Mouse (Mus musculus) stomach, postnatal 0 days (tissue): ENCODE measurements around the gene Exosc2.

Experiments
- CTCF ChIP-seq: IDR thresholded peaks from 2 replicates; pipeline ENCODE4 v1.5.1; 2016; ENCODE audit warnings: antibody characterized with exemption, low read depth, mild to moderate bottlenecking, moderate library complexity
- EP300 ChIP-seq: optimal IDR thresholded peaks from 2 replicates; pipeline ENCODE3; 2016; ENCODE audit warnings: antibody characterized with exemption

DNA sequence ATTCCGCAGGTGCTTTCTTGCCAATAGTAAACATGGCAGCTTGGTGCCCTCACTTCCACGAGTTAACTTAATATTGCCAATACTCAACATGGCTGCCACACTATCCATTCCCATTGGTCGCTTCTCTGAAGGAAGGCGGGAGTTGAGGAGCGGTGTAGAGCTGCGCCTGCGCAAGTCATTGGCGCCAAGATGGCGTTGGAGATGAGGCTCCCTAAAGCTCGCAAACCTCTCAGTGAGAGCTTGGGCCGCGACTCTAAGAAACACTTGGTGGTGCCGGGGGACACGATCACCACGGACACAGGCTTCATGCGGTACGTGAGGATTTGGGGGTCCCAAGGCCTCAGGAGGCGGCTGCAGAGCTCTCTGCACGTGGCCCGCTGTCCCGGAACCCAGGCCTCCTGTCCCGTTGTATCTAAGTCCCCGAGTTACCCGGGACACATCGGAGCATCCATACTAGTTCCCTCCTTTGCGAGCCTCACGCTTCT, at the start of gene Exosc2:
- TF ChIP-seq CTCF, result no peak
- TF ChIP-seq EP300, result no peak
